Mouse (Mus musculus) embryo, embryonic 10 days (tissue): ENCODE data around the gene Hils1.

ENCODE experiments used
- DNase-seq: peaks from one replicate; pipeline ENCODE4 v3.0.0-alpha.2; 2015; ENCODE audit warnings: low spot score

Hils1 gene

DNA sequence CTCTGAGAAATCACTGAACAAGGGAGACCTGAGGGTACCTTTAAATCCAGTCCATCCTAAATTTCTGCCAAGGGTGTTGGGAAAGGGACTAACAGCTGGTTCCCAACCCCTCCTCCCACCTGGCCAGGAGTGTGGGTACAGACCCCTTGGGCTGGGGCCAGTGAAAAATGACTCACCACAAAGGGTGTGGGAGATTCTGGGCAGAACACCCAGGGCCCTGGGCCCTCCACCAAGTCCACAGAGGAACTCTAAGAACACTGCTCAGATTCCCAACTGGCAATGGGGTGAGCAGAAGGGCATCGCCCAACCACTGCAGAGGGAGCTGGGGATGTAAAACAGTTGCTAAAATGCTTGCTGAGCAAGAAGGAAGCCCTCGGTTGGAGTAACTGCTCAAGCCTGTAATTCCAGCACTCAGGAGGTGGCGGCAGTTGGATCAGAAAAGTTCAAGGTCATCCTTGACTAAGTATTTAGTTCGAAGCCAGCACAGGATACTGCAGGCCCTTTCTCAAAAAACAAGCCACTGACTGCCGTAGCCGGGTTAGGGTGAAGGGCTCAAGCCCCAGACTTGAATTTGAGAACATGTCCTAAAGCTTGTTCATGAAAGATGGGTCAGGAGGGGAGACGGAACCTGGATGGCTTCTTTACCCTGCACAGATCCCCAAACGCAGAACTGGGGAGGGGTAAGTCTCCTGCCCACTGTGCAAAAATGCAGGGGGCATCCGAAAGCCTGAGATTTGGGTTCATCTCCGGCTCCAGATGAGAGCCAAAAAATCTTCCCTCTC, 21.6 kb downstream of the Hils1 start:
- DNase-seq = no peak

DNA sequence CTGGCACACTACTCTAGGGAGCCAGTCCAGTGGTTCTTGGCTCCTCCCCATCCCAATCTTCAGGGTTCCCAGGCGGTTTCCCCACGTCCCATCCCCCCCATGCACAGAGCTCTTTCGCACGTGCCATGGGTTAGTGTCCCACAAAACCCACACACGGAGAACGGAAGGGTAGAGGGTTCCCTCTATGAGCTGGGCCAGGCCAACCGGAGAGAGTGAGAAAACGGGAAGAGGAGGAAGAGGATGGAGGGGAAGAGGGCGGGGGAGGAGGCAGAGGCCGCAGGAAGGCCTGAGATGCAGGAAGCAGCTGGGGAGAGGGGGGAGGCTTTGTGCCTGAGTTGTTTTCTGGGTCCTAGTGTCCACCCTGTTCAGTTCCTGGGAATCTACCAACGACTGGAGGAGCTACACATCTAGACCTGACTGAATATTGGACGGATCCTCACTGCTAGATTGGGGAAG, 22.2 kb downstream of the Hils1 start:
- DNase-seq = peak; percentile 93

DNA sequence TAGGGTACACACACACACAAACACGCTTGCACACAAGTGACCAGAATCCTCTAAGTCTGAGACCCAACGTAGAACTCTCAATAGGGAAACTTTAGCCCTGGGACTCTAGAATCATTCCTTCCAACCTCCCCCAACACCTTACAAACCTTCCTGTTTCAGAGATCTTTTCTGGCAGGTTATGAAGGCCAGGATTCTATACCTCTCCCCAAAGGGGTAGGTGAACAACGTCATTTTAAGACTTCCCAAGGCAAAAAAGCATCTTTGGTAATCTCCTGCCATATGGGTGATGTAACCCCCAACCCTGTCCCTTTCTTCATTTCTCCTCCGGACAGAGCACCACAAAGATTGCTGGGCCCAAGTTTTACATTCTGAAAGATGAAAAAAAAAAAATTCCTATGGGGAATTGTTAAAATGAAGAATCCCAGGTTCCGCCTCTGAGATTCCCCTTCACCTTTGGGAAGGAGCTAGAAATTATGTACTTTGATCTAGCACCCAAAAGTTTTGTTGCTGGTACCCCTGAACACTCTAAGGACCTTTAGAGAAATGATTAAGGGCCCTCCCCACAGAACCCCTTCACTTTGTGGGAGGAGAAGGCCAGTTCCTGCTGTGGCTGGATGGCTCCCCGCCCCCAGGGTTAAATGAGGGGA, 22.8 kb downstream of the Hils1 start:
- DNase-seq = no peak

DNA sequence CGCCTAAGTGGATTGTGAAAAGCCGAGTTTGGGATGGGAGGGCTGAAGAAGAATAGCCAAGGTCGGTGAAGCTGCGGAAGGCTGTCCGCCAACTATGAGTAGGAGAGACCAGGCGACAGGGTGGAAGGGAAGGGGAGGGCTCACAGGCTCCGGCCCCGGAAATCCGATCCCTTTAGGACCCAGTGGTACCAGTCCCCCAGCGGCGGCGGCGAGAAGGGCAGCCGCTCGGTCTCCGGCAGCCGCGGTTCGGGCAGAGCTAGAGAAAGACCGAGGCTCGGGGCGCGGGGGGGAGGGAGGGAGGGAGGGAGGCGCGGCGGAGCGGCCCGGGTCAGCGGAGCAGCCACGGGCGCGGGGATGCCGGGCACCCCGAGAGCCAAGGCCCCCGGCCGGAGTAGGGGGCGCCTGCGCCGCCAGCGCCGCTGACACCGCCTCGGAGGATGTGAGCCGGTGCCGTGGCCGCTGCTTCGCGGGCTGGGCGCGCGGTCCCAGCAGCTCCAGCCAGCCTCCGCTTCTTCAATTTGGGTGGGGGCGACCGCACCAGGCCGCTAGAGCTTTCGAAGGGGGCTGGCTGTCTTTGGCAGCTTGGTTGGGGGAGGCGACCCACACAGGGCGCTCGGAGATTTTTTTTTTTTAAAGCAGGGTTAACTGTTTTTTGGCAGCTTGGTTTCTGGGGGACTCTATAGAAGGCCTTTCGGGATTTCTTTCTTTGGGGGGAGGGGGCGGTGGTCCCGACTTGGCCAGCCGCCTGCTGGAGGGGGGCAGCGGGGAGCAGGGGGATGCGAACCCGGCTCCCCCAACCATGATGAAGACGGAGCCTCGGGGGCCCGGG, 23.6 kb downstream of the Hils1 start, which contains the start of gene Ppp1r9b:
Gene Ppp1r9b (plus strand): TSS at position 287 of the 829 bp plus-strand sequence.
- DNase-seq = peak; percentile 92

DNA sequence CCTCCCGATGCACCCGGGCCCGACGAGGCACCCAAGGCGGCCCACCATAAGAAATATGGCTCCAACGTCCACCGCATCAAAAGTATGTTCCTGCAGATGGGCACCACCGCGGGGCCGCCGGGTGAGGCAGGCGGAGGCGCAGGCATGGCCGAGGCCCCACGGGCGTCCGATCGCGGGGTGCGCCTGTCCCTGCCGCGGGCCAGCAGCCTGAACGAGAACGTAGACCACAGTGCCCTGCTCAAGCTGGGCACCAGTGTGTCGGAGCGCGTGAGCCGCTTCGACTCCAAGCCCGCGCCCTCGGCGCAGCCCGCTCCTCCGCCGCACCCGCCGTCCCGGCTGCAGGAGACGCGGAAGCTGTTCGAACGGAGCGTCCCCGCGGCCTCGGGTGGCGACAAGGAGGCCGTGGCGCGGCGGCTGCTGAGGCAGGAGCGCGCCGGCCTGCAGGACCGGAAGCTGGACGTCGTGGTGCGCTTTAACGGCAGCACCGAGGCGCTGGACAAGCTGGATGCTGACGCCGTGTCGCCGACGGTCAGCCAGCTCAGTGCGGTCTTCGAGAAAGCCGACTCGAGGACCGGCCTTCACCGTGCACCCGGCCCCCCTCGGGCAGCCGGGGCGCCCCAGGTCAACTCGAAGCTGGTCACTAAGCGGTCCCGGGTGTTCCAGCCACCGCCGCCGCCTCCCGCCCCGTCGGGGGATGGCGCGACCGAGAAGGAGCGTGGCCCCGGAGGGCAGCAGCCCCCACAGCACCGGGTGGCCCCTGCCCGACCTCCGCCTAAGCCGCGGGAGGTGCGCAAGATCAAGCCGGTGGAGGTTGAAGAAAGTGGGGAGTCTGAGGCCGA, 24.5 kb downstream of the Hils1 start:
- peak; percentile 57 for DNase-seq

DNA sequence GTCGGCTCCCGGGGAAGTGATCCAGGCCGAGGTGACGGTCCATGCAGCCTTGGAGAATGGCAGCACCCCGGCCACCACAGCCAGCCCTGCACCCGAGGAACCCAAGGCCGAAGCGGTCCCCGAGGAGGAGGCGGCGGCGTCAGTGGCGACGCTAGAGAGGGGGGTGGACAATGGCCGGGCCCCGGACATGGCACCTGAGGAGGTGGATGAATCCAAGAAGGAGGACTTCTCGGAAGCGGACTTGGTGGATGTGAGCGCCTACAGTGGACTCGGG, 25.0 kb downstream of the Hils1 start:
- DNase-seq = no peak

DNA sequence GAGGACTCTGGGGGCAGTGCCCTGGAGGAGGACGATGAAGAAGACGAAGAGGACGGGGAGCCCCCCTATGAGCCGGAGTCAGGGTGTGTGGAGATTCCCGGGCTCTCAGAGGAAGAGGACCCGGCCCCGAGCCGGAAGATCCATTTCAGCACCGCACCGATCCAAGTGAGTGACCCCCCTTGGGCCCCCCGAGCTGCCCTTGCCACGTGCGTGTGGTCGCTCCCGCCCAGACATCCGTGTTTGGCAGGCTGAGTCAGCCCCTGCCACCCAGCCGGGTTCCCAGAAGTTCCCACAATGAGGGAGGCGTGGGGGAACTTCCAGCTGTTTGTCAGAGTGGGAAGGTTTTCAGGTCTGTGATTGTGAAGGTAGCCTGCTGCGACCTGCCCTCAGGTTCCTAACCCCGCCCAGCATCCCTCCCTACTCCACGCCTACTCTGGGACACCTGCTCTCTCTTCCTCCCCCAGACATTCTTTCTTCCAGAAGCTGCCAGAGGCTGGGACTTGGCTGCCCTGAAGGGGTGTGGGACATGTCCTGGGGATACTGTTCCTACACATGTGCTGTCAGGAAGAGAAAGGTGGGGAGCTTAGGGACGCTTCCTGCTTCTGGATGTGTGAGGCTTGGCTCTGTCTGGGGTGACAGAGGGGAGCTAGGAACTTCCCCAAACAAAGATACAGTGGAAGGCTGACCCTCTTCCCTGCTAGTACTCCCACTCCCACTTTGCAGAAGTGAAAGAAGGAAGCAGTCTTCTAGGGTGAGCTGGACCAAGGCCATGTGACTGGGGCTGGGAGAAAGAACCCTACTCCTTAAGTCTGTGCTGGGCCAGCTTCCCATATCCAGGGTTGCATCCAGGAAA, 25.6 kb downstream of the Hils1 start:
- peak; percentile 39 for DNase-seq

DNA sequence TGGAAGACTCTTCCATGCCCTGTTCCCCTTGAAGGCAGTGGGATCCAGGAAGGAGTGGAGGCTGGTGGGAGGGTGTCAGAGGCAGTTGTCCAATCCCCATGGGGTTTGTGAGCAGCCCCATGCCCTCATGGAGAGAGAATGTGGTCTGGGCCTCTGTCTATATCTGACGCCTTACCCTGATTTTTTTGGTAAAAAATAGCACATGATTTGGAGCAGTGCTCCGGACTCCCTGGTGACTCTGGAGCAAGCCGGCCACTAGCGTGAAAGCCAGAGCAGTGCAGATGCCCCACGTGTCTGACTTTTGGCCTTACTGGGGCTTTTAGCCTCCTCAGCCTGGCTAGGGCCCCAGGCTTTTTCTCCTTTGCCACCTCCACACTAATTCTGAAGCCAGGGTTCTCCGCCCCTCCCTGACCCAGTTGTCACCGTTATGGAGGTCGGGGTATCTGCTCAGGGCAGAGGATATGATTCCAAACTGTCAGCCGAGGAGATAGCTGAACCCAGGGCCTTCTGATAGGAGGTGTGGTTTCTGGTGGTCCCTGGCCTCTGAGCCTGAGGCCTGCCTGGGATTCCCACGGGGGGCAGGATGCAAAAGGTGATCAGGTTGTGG, 26.9 kb downstream of the Hils1 start:
- DNase-seq = no peak

DNA sequence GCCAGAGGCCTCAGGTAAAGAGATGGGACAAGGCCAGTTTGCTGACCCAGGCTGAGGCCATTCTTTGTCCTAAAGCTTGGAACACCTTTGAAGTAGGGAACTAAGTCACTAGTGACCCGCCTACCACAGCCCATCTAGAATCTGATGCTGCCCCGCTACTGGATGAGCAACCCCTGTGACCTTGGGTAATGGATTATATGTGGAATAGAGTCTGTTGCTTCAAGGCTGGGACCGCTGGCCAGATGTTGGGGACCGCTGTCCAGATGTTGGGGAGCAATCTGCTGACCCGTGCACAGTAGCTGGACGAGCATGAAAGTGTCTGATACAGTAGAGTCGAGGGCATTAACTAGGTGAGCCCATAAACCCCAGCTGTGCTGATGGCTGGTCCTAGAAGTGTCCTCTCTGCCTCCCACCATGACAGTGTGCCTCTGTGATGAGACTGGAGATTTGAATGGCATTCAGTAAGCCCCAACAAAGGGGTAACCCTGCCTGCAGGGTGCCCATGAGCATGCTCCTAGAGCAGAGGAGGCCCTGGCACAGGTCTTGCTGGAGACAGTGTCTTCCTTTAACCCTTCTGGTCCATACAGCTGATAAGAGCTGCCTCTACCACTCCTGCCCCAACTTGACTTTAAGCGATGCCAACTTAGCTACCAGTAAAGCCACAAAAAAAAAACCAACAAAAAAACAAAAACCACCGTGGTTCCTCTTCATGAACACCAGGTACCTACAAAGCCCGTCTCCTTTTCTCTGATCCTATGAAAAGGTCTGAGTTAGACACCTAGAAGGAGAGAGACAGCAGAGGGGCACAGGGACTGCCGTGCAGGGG, 27.8 kb downstream of the Hils1 start:
- no peak for DNase-seq

DNA sequence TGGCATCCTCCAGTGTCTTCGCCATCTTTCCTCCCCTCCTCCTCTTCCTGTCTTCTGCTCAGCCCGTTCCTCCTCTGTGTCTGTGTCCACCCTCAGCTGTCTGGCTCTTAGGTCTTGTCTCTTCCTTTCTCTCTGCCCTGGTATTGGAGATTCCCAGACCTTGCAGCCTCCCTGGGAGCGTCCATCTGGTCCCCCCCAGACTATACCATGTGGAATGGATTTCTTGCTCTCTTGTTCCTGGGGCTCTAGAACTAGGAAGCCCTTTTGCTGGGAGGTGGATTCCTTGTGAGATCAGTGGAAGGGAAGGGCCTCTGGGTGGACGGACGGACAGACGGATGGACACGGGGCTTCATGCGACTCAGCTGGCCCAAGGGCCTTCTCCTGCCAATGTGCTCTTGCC, 28.7 kb downstream of the Hils1 start:
- DNase-seq = no peak

DNA sequence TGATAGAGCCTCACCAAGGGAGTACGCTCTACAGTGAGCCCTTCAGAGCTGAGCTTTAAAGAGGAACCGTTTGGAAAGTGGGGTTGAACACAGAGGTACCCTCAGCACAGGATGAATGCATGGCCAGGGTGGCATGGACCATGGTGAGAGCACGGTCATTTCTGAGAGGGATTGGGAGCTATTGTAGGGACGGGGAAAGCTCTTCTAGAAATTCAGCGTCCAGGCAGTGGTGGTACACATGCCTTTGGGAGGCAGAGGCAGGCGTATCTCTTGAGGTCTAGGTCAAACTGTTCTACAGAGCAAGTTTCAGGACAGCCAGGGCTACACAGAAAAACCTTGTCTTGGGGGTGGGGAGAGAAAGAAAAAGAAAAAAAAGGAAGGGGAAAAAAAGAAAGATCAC, 29.6 kb downstream of the Hils1 start:
- DNase-seq = no peak

DNA sequence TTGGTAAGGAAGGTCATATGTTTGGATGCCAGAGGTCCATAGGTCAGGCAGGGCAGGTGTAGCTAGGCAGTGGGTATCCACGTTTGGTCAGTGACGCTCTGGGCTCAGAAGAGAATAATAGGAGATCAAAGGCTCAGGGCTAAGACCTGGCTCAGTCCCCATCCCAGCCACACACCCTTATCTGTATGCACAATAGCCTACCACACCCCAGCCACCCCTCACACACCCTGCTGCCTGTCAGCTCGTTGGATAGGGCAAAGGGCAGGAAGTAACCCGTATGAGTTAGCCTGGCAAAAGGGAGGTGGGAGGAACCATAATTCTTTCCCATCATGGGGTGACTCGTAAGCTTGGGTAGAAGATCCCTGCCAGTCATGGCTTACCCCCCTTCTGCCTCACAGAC, 30.2 kb downstream of the Hils1 start:
- DNase-seq = no peak

DNA sequence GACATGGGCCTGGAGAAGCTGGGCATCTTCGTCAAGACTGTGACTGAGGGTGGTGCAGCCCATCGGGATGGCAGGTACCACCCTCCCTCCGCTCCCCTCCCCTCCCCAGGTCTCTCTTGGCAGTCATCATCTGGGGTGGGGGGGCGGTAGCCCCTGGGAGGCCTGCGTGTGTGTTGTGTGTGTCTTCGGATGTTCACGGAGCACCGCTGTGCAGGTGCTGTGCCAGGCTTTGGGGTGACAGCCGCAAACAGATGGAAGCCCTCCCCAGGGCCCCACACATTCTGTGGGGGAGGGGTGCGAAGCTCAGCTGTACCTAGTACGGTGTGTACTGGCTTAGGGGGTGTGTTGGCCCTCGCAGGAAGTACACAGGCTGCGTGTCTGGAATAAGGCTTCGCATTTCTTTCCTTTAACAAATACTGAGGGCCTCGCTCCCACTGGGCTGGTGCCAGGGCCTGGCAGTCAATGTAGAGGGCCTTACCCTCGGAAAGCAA, 30.7 kb downstream of the Hils1 start:
- no peak for DNase-seq

DNA sequence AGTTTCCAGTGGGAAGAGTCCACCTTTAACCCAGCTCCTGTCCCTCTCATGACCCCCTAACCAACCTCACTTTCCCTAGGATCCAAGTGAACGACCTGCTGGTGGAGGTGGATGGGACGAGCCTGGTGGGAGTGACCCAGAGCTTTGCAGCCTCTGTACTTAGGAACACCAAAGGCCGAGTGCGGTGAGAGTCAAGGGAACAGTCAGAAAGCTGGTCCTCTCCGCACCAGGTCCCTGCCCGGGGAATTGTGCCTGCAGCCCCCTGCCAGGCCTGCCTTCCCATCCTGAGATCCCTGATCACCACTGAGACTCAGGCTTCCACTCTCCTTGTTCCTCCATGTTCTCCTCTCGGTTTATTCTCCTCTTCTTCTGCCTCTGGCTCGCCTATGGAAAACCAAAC, 32.7 kb downstream of the Hils1 start:
- DNase-seq = no peak

DNA sequence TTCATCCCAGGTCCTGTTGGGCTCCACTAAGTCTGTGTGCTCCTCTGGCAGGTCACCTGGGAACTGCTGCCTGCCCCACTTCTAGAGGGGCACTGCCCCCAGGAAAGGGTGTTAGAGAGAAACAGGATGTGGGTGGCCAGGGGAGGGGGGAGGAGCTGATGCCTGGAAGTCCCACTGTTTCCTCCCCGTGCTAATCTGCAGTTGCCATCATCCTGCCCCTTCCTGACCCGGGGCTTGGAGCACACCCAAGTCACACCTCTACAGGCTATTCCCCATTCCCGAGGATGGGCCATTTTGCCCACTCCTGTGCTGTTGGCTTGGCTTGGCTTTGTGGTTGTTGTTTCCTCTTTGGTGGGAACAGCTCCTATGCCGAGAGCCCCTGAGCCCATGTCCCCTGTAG, 33.2 kb downstream of the Hils1 start:
- DNase-seq = no peak

DNA sequence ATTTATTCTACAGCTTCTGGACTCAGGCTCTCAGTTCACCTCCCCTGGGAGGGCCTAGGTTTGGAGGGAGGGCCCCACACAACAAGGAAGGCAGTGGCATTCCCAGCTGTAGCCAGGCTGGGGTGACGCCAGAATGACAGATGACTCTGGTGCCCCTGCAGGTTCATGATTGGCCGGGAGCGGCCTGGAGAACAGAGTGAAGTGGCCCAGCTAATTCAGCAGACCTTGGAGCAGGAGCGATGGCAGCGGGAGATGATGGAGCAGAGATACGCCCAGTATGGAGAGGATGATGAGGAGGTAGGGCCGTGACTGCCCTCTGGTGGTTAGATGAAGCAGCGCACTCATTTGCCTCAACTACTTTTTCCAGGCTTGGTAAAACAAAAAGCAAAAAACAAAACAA, 33.7 kb downstream of the Hils1 start:
- DNase-seq = peak; percentile 89

DNA sequence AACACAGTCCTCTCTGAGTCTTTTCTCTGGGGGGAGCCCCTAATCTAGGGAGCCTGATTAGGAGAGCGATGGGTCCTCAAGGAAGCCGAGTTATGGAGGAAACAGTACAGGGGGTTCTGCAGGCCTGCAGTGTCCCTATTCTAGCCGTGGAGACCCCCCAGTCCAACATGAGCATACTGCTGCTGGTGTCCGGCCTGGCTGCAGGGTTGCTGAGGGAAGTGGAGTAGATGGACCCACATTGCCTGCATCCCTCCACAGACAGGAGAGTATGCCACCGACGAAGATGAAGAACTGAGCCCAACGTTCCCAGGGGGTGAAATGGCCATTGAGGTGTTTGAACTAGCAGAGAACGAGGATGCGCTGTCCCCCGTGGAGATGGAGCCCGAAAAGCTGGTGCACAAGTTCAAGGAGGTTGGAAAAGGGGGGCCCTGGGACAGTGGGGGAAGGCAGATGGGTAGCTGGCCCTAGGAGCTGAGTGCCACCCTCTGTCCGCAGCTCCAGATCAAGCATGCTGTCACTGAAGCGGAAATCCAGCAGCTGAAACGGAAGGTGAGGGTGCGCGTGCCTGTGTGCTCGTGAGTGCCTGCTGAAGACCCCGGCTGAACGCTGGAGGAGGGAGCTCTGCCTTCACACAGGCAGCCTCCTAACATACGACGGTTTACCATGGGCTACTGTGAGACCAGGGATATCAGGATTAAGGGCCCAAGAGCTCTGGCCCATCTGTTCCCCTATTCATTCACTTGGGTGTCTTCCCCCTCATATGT, 34.4 kb downstream of the Hils1 start:
- no peak for DNase-seq

DNA sequence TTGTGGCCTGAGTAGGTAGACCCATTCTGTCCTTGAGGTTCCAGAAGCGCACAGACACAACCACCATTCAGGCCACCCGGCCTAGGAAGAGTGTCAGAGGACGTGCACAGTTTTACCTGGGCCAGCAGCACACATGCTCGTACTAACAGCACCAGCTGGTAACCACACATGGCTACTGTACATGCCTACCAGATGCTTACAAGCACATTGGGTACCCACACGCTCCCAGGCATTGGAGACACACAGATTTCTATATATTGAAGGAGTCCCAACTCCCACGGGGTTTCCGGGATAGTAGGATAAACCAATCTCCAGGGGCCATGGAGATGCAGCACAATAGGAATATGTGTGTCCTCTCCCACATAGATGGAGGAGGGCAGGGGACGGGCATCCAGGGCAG, 35.3 kb downstream of the Hils1 start:
- no peak for DNase-seq
